Mouse (Mus musculus) heart, adult 2 months (tissue): ENCODE results near the gene Mypn. TPM values are rescaled to one million over a fixed set of nuclear protein-coding genes. Genes with fewer than 3 reads are reported as not detected.

Experiments
- DNase-seq, 2 experiments: peaks; one replicate each; pipeline ENCODE4 v3.0.0; 2021
- H3K27ac ChIP-seq: fragments of 200-600 bp; 2 replicates; pipeline ENCODE4 v1.8.1; 2022
- H3K27me3 ChIP-seq: fragments of 200-500 bp; 2 replicates; pipeline ENCODE4 v1.6.1; 2012; ENCODE audit warnings: mild to moderate bottlenecking, low read length, inconsistent platforms, mixed read lengths; ENCODE audit not compliant: control insufficient read depth, insufficient read depth
- H3K36me3 ChIP-seq: fragments of 200-500 bp; 2 replicates; pipeline ENCODE4 v1.6.1; 2012; ENCODE audit warnings: low read length, inconsistent platforms; ENCODE audit not compliant: control insufficient read depth, insufficient read depth
- H3K4me1 ChIP-seq: fragments of 200-500 bp; 2 replicates; pipeline ENCODE4 v1.6.1; 2011; ENCODE audit warnings: low read length; ENCODE audit not compliant: control insufficient read depth, insufficient read depth
- H3K4me3 ChIP-seq: fragments of 200-600 bp; 2 replicates; pipeline ENCODE4 v1.8.1; 2022
- H3K79me2 ChIP-seq: fragments of 200-500 bp; replicated peaks from 2 replicates; pipeline ENCODE4 v1.6.1; 2012; ENCODE audit warnings: mild to moderate bottlenecking, inconsistent platforms, low read length, moderate library complexity, mixed read lengths; ENCODE audit not compliant: control insufficient read depth, insufficient read depth
- H3K9ac ChIP-seq: fragments of 200-500 bp; 2 replicates; pipeline ENCODE4 v1.6.1; 2012; ENCODE audit warnings: low read depth, mild to moderate bottlenecking, control low read depth, inconsistent platforms, low read length, mixed read lengths
- CTCF ChIP-seq: fragments of 200-600 bp; IDR thresholded peaks from 2 replicates; pipeline ENCODE4 v1.8.1; 2022; ENCODE audit warnings: antibody characterized with exemption, mild to moderate bottlenecking, moderate library complexity
- EP300 ChIP-seq: fragments of 200-500 bp; IDR thresholded peaks from 2 replicates; pipeline ENCODE4 v1.6.1; 2011; ENCODE audit warnings: low read depth, low read length, control low read depth; ENCODE audit not compliant: insufficient read depth
- POLR2A ChIP-seq: fragments of 200-500 bp; IDR thresholded peaks from 2 replicates; pipeline ENCODE4 v1.6.1; 2011; ENCODE audit warnings: mild to moderate bottlenecking, low read depth, low read length, control low read depth; ENCODE audit not compliant: insufficient read depth
- WGBS: fragments of 180-500 bp; shearing (Covaris S2); methylation state at CpG from one replicate; pipeline ENCODE4 v1.1.7; 2018; 5-methylcytosine and 5-hydroxymethylcytosine counted together
- intact Hi-C: fragments of 180-260 bp; cut with DNase I; formaldehyde crosslinking; loops from one replicate; pipeline ENCODE4 v1.15.1; 2025
- polyA plus RNA-seq: library from polyadenylated mRNA; depleted of rRNA; stranded (reverse); fragments of >200 nt; gene quantifications from 2 replicates; pipeline ENCODE4 v1.2.3, GENCODE M21; 2012
- total RNA-seq, 2 experiments: library from RNA; stranded (reverse); gene quantifications; 2 replicates each; pipeline ENCODE4 v1.2.3; 2021

Gene Mypn
- total and polyA plus RNA-seq, 3 experiments = 32.1 to 110 (median 96.6) TPM

DNA sequence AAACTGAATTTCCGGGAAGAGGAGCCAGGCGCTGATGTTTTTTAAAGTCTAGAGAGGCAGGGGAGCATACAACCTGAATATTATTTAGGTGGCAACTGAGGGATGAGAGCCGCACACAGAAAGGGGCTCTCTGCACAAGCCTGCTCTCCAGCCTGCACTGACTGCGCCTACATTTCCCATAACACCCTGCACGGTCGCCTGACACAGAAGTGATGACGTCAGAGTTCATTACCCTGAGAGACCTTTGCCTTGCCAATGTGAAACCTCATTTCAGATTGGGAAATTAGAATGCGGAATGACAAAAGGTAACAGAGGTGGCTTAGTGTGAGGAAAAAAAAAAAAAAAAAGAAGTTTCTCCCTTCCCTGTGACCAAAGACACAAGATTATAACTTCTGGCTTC lies 81.2 kb downstream of the Mypn start:
- Histone ChIP-seq H3K27ac (no peak overlapping the region), H3K36me3 (no peaks in the 10 kb centered on the region), H3K4me1 (no peaks in the 10 kb centered on the region), H3K4me3 (no peak overlapping the region), H3K9ac (no peak overlapping the region), H3K79me2 (no peaks in the 10 kb centered on the region), H3K27me3 (no peaks in the 10 kb centered on the region)
- DNase-seq = no peak
- TF ChIP-seq CTCF (no peak), POLR2A (no peak), EP300 (no peak)
- intact Hi-C loops = no loop called here
- WGBS = 44% methylated on average over 8 of the region's 8 CpGs

GRCm38 (mm10) chr10:63121961-63122360 lies 81.8 kb downstream of the Mypn start:
- H3K27me3 ChIP-seq = no peaks in the 10 kb centered on the region
- TF ChIP-seq POLR2A = no peak
- WGBS = 84% methylated on average over 14 of the region's 14 CpGs

DNA sequence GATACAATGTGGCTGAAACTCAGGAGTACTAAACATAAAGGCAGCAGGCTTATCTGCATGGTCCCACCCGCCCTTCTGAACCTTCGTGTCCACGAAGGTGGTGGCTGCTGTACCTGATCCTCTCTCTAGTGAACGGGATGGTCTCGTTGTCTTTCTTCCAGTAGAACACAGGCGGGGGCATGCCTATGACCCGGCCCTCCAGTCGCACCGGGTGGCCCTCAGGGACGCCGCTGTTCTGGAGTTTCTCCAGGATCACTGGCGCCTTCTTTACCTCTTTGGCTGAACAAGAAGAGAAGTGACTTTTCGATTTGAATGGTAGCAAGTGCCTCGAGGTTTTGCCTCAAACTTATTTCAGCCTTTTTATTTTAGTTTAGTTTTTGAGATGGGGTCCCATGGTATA lies 83.8 kb downstream of the Mypn start:
- no peaks in the 10 kb centered on the region for H3K4me1 ChIP-seq
- intact Hi-C loops = loop anchor here (10.0 kb wide), 1 partner anchor 95 kb away; the partner anchor contains the start of genes Hnrnph3 and Pbld2
- no peak for DNase-seq
- TF ChIP-seq POLR2A = no peak
- no peak for TF ChIP-seq EP300
- no peak for TF ChIP-seq CTCF
- no peak overlapping the region for H3K27ac ChIP-seq
- H3K9ac ChIP-seq = no peak overlapping the region
- WGBS = 69% methylated on average over 14 of the region's 14 CpGs
- no peaks in the 10 kb centered on the region for H3K36me3 ChIP-seq
- H3K4me3 ChIP-seq = no peak overlapping the region
- no peaks in the 10 kb centered on the region for H3K79me2 ChIP-seq
- H3K27me3 ChIP-seq = no peaks in the 10 kb centered on the region

More at GRCm38 (mm10) chr10:63121961-63122360, 81.8 kb downstream of the Mypn start:
- intact Hi-C loops = no loop called here
- Histone ChIP-seq H3K9ac (no peak overlapping the region), H3K79me2 (no peaks in the 10 kb centered on the region), H3K4me3 (no peak overlapping the region), H3K4me1 (no peaks in the 10 kb centered on the region), H3K27ac (no peak overlapping the region), H3K36me3 (no peaks in the 10 kb centered on the region)
- DNase-seq = no peak

- Histone ChIP-seq H3K4me1 (no peaks in the 10 kb centered on the region; the same call in 1 of the 2 replicates), H3K79me2 (no peaks in the 10 kb centered on the region), H3K36me3 (no peaks in the 10 kb centered on the region), H3K27me3 (no peaks in the 10 kb centered on the region), H3K9ac (no peak overlapping the region), H3K27ac (no peak overlapping the region), H3K4me3 (no peak overlapping the region)
- no peak for DNase-seq
- TF ChIP-seq EP300 = no peak
- TF ChIP-seq CTCF = peak; percentile 27
- WGBS = 95% methylated on average over 8 of the region's 8 CpGs
- intact Hi-C loops = loop anchor here (10.0 kb wide), 1 partner anchor 93 kb away; the partner anchor contains the start of genes Hnrnph3 and Pbld2
These were observed 86.2 kb downstream of the Mypn start for GRCm38 (mm10) chr10:63117583-63117982.

GRCm38 (mm10) chr10:63116376-63116775 lies 87.4 kb downstream of the Mypn start:
- Histone ChIP-seq H3K27ac (no peak overlapping the region), H3K9ac (no peak overlapping the region), H3K27me3 (no peaks in the 10 kb centered on the region), H3K79me2 (no peaks in the 10 kb centered on the region), H3K4me1 (no peaks in the 10 kb centered on the region; the same call in 1 of the 2 replicates), H3K36me3 (no peaks in the 10 kb centered on the region), H3K4me3 (no peak overlapping the region)
- intact Hi-C loops = loop anchor here (10.0 kb wide), 1 partner anchor 92 kb away; the partner anchor contains the start of genes Hnrnph3 and Pbld2
- TF ChIP-seq EP300 = no peak
- TF ChIP-seq CTCF = no peak
- no peak for TF ChIP-seq POLR2A
- WGBS = 88% methylated on average over 9 of the region's 9 CpGs
- no peak for DNase-seq

- TF ChIP-seq EP300 = no peak
- TF ChIP-seq POLR2A = no peak
- no peak for TF ChIP-seq CTCF
- Histone ChIP-seq H3K9ac (no peak overlapping the region), H3K4me1 (no peaks in the 10 kb centered on the region; the same call in 1 of the 2 replicates), H3K4me3 (no peak overlapping the region), H3K27ac (no peak overlapping the region), H3K79me2 (no peaks in the 10 kb centered on the region), H3K36me3 (no peaks in the 10 kb centered on the region), H3K27me3 (no peaks in the 10 kb centered on the region)
- no peak for DNase-seq
- intact Hi-C loops = loop anchor here (10.0 kb wide), 1 partner anchor 91 kb away; the partner anchor contains the start of genes Hnrnph3 and Pbld2
- 82% methylated on average over 15 of the region's 15 CpGs for WGBS
These were observed 87.9 kb downstream of the Mypn start for GRCm38 (mm10) chr10:63115881-63116280.
